ENCODE assay signal across 29 mouse cellular contexts in the genomic region with DNA sequence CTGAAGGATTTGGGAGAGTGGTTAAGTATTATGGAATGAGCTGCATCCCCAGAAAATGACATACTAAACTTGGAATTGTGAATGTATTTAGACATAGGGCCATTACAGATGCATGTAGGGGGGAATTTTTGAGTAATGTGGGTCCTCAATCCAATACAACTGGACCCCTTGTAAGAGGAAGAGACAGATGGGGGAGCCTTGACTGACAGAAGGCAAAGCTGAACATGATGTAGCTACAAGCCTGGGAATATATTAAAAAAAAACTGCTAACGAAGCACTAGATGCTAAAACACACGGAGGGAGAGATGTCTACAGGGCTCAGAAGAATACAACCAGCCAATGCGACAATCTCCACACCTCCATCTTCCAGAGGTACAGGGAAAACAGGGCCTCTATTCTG.
DNase-seq lines count a peak whose midpoint lies in the region; ATAC-seq and TF ChIP-seq lines count a peak whose summit lies in the region.
"Had no signal": no experiment of that assay in that cellular context is flagged by ENCODE, and none has a peak within 500 bp of the region (broad histone marks: within the 10 kb centered on the region; RNA-seq: fewer than 3 reads in every experiment).

No protein-coding gene starts in this region.

- TF ChIP-seq CTCF in brain, embryonic 14.5 days (IDR thresholded peaks at IDR 0.05; ENCODE audit: borderline replicate concordance, extremely low read depth, insufficient read depth, insufficient read length), result no peak
- TF ChIP-seq CTCF in forebrain, postnatal 0 days (IDR thresholded peaks at IDR 0.05; ENCODE audit: low read depth), result no peak

- peak; percentile 32 for DNase-seq in forebrain, embryonic 14.5 days (ENCODE audit: low spot score)
- DNase-seq in layer of hippocampus, adult 8-10 months (ENCODE audit: low spot score in 2 of 2), result peak; percentile 12 to 21
- DNase-seq in layer of hippocampus, postnatal 25 days (ENCODE audit: extremely low spot score in 1 of 2, low spot score in 1 of 2), result no peak
- peak; percentile 57 for DNase-seq in brain, embryonic 14.5 days (ENCODE audit: low read depth)
- peak; percentile 24 for DNase-seq in forebrain, postnatal 0 days
- no peak for DNase-seq in kidney, adult 11 months
- DNase-seq: adrenal gland, postnatal 10 days; adrenal gland, postnatal 36 days; B cell, adult 2 months; cerebellum, adult 11 months; cerebellum, adult 2 months; cerebellum, adult 9-11 months; cerebellum, postnatal 25 days; gastrocnemius, postnatal 10 days; gastrocnemius, postnatal 36 days; heart, adult 2 months; heart, postnatal 14 days; heart, postnatal 4 days had no signal

- 62% methylated on average over 3 of the region's 3 CpGs for WGBS in forebrain, embryonic 14.5 days
- WGBS in forebrain, embryonic 12.5 days, result 84% methylated on average over 3 of the region's 3 CpGs
- 63% methylated on average over 3 of the region's 3 CpGs for WGBS in forebrain, postnatal 0 days

- no peak for TF ChIP-seq POLR2A in brain, embryonic 14.5 days (IDR thresholded peaks at IDR 0.05; ENCODE audit: borderline replicate concordance, extremely low read depth, insufficient read depth, insufficient read length, poor library complexity, severe bottlenecking)

- ATAC-seq in forebrain, embryonic 14.5 days, result peak; percentile 54; the same call in 1 of the 2 replicates
- ATAC-seq in forebrain, embryonic 12.5 days (ENCODE audit: low FRiP score), result no peak
- 0 out of 2 replicates have a peak, but pooled peaks have one; percentile 29 for ATAC-seq in forebrain, postnatal 0 days
- ATAC-seq: hindbrain, postnatal 0 days; inflammation-experienced regulatory T-cells, adult 6 months; Patski had no signal

- no peaks in the 10 kb centered on the region for H3K9me3 ChIP-seq in forebrain, embryonic 14.5 days (replicated peaks; ENCODE audit: control insufficient read depth, low read length)
- H3K9me3 ChIP-seq in forebrain, embryonic 12.5 days, result no peaks in the 10 kb centered on the region
- no peaks in the 10 kb centered on the region for H3K9me3 ChIP-seq in forebrain, postnatal 0 days (ENCODE audit: low read length)
- H3K9me3 ChIP-seq: embryonic facial prominence, embryonic 12.5 days; embryonic facial prominence, embryonic 15.5 days; heart, embryonic 10.5 days; heart, embryonic 13.5 days had no signal

- no peaks in the 10 kb centered on the region for H3K36me3 ChIP-seq in forebrain, embryonic 14.5 days (ENCODE audit: control insufficient read depth, insufficient read depth, low read length)
- no peaks in the 10 kb centered on the region for H3K36me3 ChIP-seq in forebrain, embryonic 12.5 days (replicated peaks)
- H3K36me3 ChIP-seq in forebrain, postnatal 0 days (ENCODE audit: insufficient read depth), result no peaks in the 10 kb centered on the region
- H3K36me3 ChIP-seq: G1E had no signal

- H3K27me3 ChIP-seq in forebrain, embryonic 14.5 days (replicated peaks; ENCODE audit: control insufficient read depth, insufficient read depth, low read length), result no peaks in the 10 kb centered on the region
- H3K27me3 ChIP-seq in forebrain, embryonic 12.5 days, result no peaks in the 10 kb centered on the region
- no peaks in the 10 kb centered on the region for H3K27me3 ChIP-seq in forebrain, postnatal 0 days (ENCODE audit: insufficient read depth, low read length)
- H3K27me3 ChIP-seq: CH12.LX; embryonic facial prominence, embryonic 12.5 days; embryonic facial prominence, embryonic 15.5 days; heart, embryonic 13.5 days had no signal

- no peak overlapping the region for H3K9ac ChIP-seq in forebrain, embryonic 14.5 days (ENCODE audit: low read length)
- no peak overlapping the region for H3K9ac ChIP-seq in forebrain, embryonic 12.5 days
- H3K9ac ChIP-seq in forebrain, postnatal 0 days, result no peak overlapping the region
- H3K9ac ChIP-seq: embryonic facial prominence, embryonic 12.5 days; embryonic facial prominence, embryonic 15.5 days; heart, embryonic 13.5 days; hindbrain, embryonic 14.5 days had no signal

- no peak overlapping the region for H3K4me3 ChIP-seq in forebrain, embryonic 14.5 days (ENCODE audit: low read depth, low read length)
- H3K4me3 ChIP-seq in forebrain, embryonic 12.5 days (replicated peaks), result no peak overlapping the region
- no peak overlapping the region for H3K4me3 ChIP-seq in forebrain, postnatal 0 days (ENCODE audit: low read depth, low read length)
- H3K4me3 ChIP-seq: embryonic facial prominence, embryonic 12.5 days; embryonic facial prominence, embryonic 15.5 days; heart, adult 2 months; heart, embryonic 10.5 days; heart, embryonic 13.5 days had no signal

- peaks cover 5% of the 10 kb centered on the region for H3K4me1 ChIP-seq in forebrain, embryonic 14.5 days (ENCODE audit: control insufficient read depth, insufficient read depth, low read length)
- H3K4me1 ChIP-seq in forebrain, embryonic 12.5 days, result peaks cover 10% of the 10 kb centered on the region
- H3K4me1 ChIP-seq in forebrain, postnatal 0 days (ENCODE audit: insufficient read depth), result peaks cover 6% of the 10 kb centered on the region; the same call in 1 of the 2 replicates
- H3K4me1 ChIP-seq: embryonic facial prominence, embryonic 12.5 days; embryonic facial prominence, embryonic 15.5 days; heart, embryonic 10.5 days; heart, embryonic 13.5 days had no signal

- no peak overlapping the region for H3K27ac ChIP-seq in forebrain, embryonic 14.5 days (ENCODE audit: low read depth, low read length)
- no peak overlapping the region for H3K27ac ChIP-seq in forebrain, embryonic 12.5 days
- H3K27ac ChIP-seq in forebrain, postnatal 0 days (ENCODE audit: low read depth, low read length), result peak overlapping the region; percentile 15; the same call in 1 of the 2 replicates
- H3K27ac ChIP-seq: embryonic facial prominence, embryonic 12.5 days; embryonic facial prominence, embryonic 15.5 days; heart, adult 2 months; heart, embryonic 10.5 days; heart, embryonic 13.5 days; hindbrain, embryonic 14.5 days had no signal

- no peak overlapping the region for H3K4me2 ChIP-seq in forebrain, embryonic 14.5 days (ENCODE audit: low read length)
- H3K4me2 ChIP-seq in forebrain, embryonic 12.5 days, result no peak overlapping the region
- H3K4me2 ChIP-seq in forebrain, postnatal 0 days (ENCODE audit: low read depth), result no peak overlapping the region
- H3K4me2 ChIP-seq: embryonic facial prominence, embryonic 12.5 days; embryonic facial prominence, embryonic 15.5 days; heart, embryonic 13.5 days; hindbrain, embryonic 14.5 days had no signal

Comparison
In these comparisons a context has a peak if more than half of its experiments do, and no peak if none do; other contexts are left out.
1. DNase-seq: peak in forebrain, embryonic 14.5 days (single experiment), layer of hippocampus, adult 8-10 months (2 of 2), brain, embryonic 14.5 days (single experiment) and forebrain, postnatal 0 days (single experiment); none in layer of hippocampus, postnatal 25 days (0 of 2) and kidney, adult 11 months (single experiment).